Mouse (Mus musculus) megakaryocyte, embryonic 14.5 days (primary cell): ENCODE results near the gene Mst1. TPM values are rescaled to one million over a fixed set of nuclear protein-coding genes. Genes with fewer than 3 reads are reported as not detected.

Experiments
- H3K27me3 ChIP-seq: replicated peaks from 2 replicates; pipeline ENCODE3; 2012; ENCODE audit warnings: inconsistent platforms
- H3K36me3 ChIP-seq: replicated peaks from 2 replicates; pipeline ENCODE3; 2012; ENCODE audit warnings: low read length, inconsistent platforms, mixed read lengths
- H3K4me1 ChIP-seq: 2 replicates; pipeline ENCODE4 v1.6.1; 2012; ENCODE audit warnings: inconsistent platforms
- H3K4me3 ChIP-seq: replicated peaks from 2 replicates; pipeline ENCODE3; 2012; ENCODE audit warnings: moderate library complexity, mild to moderate bottlenecking, inconsistent platforms
- H3K9me3 ChIP-seq: 2 replicates; pipeline ENCODE4 v1.6.1; 2012; ENCODE audit warnings: inconsistent platforms
- FLI1 ChIP-seq: IDR thresholded peaks from 2 replicates; pipeline ENCODE4 v1.6.1; 2012; ENCODE audit warnings: low read length, inconsistent platforms, mixed read lengths
- GATA1 ChIP-seq: IDR thresholded peaks from 3 replicates; pipeline ENCODE4 v1.6.1; 2012; ENCODE audit warnings: mixed read lengths, low read length, inconsistent platforms, borderline replicate concordance
- polyA plus RNA-seq: library from polyadenylated mRNA; stranded (reverse); fragments of >175 nt; gene quantifications from 2 replicates; pipeline ENCODE4 v1.2.3, GENCODE M21; 2012; ENCODE audit warnings: low replicate concordance; ENCODE audit not compliant: insufficient read depth

The Mst1 gene
- polyA plus RNA-seq, 1 experiment, result 0.17 TPM

DNA sequence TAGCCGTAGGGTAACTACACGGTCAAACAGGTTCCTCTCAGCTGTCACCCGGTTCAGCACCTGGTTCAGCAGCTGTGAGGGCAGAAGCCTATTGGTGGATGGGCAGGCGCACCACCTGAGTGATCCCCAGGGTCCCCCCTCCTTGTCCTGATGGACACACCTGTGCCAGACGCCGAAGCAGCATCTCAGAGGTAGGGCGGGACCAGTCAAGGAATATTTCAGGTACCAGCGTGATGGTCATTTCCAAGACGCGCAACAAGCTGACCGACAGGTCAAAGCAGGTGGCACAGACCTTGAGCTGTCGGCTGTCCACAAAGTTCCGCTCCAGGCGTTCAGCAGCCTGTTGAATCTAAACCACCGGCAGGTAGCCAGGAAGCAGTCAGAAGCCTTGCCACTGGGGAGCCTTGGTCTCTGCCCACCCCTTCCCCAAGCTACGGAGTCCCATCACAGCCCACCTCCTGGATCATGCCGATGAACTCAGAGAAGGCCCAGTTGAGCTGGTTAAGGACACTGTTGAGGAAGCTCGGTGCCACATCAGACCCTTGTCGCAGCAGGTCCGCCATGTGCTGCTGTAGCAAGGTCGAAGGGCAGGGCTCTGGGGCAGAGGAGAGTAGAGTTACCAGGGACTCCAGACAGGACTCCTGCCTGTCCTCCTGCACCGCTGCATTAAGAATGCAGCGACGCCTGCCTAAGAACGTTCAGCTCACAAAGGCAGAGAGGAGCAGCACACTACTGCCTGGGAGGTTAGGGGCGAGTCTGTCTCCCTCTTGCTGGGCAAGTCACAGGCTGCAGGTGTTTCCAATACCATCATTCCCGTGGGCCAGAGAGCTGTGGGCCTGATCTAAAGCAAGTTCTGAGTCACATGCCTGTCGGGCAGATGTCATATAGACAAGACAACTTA lies 23.6 kb upstream of the Mst1 start:
- no peaks in the 10 kb centered on the region for H3K27me3 ChIP-seq
- peaks cover 93% of the 10 kb centered on the region for H3K4me1 ChIP-seq
- H3K9me3 ChIP-seq, result no peaks in the 10 kb centered on the region
- H3K4me3 ChIP-seq, result no peak overlapping the region
- H3K36me3 ChIP-seq, result peaks cover 93% of the 10 kb centered on the region
- TF ChIP-seq GATA1 (no peak), FLI1 (no peak)

DNA sequence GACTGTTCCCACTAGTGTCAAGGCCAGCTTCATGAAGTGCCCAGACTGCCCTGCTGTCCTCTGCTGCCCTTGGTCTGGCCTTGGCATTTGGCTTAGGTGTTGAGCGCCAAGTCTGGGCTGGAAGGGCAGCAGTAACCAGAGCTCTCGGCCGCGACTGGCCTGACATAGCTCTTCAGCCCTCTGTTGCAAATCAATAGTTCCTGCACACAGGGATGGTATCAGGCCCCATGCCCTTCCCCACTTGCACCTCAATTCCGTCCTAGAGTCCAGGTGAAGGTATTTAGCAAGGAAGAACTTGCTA lies 23.0 kb upstream of the Mst1 start:
- no peak overlapping the region for H3K4me3 ChIP-seq
- H3K9me3 ChIP-seq, result no peaks in the 10 kb centered on the region
- peaks cover 93% of the 10 kb centered on the region for H3K4me1 ChIP-seq
- H3K27me3 ChIP-seq, result no peaks in the 10 kb centered on the region
- TF ChIP-seq FLI1 (no peak), GATA1 (no peak)
- H3K36me3 ChIP-seq, result peaks cover 93% of the 10 kb centered on the region

DNA sequence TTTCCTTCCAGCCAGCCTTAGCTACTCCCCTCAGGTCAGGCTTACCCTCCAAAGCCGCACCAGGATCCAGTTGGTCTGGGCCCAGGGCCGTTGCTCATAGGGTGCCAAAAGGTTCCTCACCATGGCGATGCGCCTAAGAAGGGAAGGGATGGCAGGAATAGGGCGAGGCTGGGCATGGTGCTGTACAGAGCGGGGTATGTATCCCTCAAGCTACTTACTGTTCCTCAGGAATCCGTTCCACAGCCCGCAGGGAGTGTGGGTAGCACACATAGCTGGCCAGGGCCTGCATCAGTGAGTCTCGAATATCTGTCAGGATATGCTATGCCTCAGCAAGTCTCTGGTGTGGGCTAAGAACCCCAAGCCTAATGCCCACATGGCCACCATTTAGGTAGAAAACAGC lies 21.9 kb upstream of the Mst1 start:
- TF ChIP-seq GATA1 (no peak), FLI1 (no peak)
- Histone ChIP-seq H3K4me1 (peaks cover 93% of the 10 kb centered on the region), H3K9me3 (no peaks in the 10 kb centered on the region), H3K36me3 (peaks cover 95% of the 10 kb centered on the region), H3K27me3 (no peaks in the 10 kb centered on the region), H3K4me3 (no peak overlapping the region)

DNA sequence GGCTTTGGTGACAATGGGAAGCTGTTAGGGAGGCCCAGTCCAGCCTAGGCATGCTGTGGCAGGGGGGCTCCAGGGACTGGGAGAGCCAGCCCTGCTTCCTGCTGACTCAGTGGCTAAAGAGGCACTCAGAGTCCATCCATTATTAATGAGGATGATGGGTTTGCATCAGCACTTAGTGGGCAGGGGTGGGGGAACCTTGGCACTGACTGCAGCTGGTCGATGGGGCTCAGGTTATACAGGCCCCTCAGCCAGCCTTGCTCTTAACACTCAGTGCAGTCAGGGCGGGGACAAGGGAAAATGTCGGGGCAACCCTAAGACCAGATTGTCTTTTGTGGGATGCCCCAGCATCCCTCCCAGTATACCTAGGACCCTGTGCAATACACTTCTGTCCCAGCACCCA lies 18.1 kb upstream of the Mst1 start:
- peaks cover 94% of the 10 kb centered on the region for H3K36me3 ChIP-seq
- no peaks in the 10 kb centered on the region for H3K27me3 ChIP-seq
- peak overlapping the region; percentile 15 for H3K4me3 ChIP-seq
- H3K4me1 ChIP-seq, result peaks cover 81% of the 10 kb centered on the region
- H3K9me3 ChIP-seq, result no peaks in the 10 kb centered on the region
- TF ChIP-seq FLI1 (no peak), GATA1 (no peak)

DNA sequence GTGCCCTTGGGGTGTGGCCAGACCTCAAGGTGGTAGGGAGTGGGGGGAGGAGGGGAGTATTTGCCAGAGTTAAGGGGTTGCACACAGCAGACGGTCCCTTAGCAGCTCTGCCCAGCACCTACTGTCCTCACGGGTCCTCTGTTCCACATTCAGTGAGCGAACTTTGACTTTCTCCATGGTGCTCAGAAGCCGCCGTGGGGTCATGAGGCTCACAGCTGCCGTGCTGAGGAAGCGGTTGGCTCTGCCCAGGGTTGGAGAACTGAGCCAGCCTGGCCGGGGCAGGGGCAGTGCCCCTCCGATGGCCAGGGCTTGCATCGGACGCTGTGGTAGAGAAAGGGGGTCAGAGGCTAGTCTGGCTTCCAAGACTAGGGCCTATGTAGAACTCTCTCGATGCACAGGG lies 16.9 kb upstream of the Mst1 start:
- H3K36me3 ChIP-seq, result peaks cover 94% of the 10 kb centered on the region
- no peaks in the 10 kb centered on the region for H3K9me3 ChIP-seq
- TF ChIP-seq FLI1 (no peak), GATA1 (no peak)

DNA sequence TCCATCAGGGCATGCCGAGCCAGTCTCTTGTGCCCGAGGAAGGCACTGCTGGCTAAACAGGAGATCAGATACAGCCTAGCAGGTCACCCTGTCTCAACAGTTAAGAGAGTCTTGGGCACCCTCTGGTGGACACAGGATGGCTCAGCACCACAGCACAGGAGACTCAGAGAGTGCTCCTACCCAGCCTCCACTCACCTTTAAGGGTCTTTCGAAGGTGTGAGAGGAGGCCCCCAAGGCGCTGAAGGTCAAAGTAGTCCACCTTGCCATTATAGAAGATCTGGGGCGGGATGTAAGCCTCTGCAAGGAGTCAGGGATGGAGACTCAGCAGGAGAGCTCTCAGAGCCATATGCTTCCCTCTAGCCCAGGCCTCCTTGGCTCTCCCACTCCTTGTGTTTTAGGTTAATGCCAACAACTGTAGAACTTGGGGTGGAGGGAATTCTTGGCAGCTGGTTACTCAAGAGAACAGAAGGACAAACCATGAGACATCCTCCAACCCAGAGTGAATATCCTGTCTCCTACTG lies 14.7 kb upstream of the Mst1 start:
- no peak for TF ChIP-seq GATA1
- H3K36me3 ChIP-seq, result peaks cover 94% of the 10 kb centered on the region
- no peaks in the 10 kb centered on the region for H3K9me3 ChIP-seq
- no peaks in the 10 kb centered on the region for H3K27me3 ChIP-seq
- H3K4me3 ChIP-seq, result no peak overlapping the region
- H3K4me1 ChIP-seq, result peaks cover 64% of the 10 kb centered on the region

More for the DNA sequence above, 16.9 kb upstream of the Mst1 start:
- no peak overlapping the region for H3K4me3 ChIP-seq
- peaks cover 82% of the 10 kb centered on the region for H3K4me1 ChIP-seq
- H3K27me3 ChIP-seq, result no peaks in the 10 kb centered on the region

DNA sequence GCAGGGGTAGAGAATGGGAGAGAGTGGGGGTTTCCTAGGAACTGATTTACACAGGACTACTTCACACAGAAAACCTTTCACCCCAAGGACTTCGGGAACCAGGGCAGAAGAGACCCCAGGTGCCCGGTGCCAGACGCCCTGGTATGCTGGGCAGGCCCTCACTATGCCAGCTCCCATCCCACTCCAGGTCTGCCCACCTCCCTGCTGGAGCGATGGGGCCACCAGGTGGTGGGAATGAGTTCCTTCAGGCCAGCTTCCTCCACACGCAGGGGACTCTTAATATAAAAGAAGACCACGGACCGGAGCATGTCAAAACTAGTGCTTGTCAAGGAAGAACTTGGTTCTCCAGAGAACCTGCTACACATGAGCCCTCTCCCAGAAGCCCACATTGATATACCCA lies 13.0 kb upstream of the Mst1 start:
- Histone ChIP-seq H3K36me3 (peaks cover 99% of the 10 kb centered on the region), H3K27me3 (no peaks in the 10 kb centered on the region), H3K4me1 (peaks cover 48% of the 10 kb centered on the region), H3K9me3 (no peaks in the 10 kb centered on the region), H3K4me3 (no peak overlapping the region)
- no peak for TF ChIP-seq GATA1
- no peak for TF ChIP-seq FLI1

DNA sequence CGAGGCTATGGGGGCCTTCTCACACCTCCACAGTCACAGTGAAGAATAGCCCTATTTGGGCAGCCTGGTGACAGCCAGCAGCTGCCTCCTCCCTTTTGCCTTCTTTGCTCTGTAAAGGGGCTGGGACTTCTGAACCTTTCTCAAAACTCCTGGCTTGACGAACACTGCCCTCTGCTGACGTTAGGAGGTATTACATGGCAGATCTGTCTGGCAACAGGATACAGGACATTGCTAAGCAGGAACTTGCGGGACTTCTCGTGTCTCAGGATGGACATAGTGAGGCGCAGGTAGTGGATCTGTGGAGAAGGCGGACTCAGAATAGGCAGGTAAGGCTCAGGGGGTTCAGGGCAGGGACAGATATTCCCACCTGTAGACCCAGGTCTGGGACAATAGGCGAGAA lies 12.3 kb upstream of the Mst1 start:
- TF ChIP-seq GATA1, result no peak
- Histone ChIP-seq H3K9me3 (no peaks in the 10 kb centered on the region), H3K4me1 (peaks cover 48% of the 10 kb centered on the region), H3K4me3 (no peak overlapping the region), H3K36me3 (peaks cover 97% of the 10 kb centered on the region), H3K27me3 (no peaks in the 10 kb centered on the region)

DNA sequence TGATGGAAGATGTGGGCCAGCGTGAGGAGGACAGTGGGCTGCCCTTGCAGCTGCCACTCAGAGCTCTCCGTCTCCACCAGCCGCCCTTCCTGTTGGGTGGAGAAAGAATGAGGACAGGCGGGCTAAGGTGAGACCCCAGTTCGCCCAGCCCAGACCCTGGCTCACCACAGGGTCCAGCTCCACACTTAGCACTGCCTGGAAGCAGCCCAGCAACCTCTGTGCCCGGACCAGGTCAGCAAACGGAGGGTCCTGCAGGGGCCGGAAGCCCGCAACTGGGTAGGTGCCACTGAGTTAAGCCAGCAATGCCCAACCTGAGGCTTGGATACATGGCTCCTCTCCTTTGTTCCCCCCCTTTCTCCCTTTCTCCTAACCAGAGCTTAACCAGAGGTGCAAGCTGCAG lies 11.2 kb upstream of the Mst1 start:
- peaks cover 93% of the 10 kb centered on the region for H3K36me3 ChIP-seq
- no peaks in the 10 kb centered on the region for H3K9me3 ChIP-seq
- H3K27me3 ChIP-seq, result no peaks in the 10 kb centered on the region
- H3K4me3 ChIP-seq, result no peak overlapping the region
- no peak for TF ChIP-seq FLI1
- no peak for TF ChIP-seq GATA1
- H3K4me1 ChIP-seq, result peaks cover 48% of the 10 kb centered on the region

DNA sequence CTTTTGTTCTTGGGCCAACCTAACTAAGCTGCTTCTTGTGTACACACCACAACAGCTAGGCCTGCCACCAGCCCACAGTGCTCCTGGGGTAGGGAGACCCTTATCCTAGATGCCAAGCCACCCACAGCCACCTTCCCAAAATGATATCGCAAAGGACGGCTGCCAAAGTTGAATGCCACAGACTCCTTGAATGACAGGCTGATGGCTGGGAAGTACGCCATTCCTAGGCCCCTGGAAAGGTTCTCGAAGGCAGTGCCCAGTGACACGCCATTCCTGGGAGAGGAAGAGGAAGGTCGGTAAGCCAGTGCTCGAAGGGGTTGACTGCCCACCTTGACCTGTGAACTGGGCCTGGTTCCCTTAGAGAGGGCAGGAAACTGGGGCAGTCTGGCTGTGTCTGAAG lies 10.7 kb upstream of the Mst1 start:
- Histone ChIP-seq H3K4me1 (peaks cover 44% of the 10 kb centered on the region), H3K36me3 (peaks cover 89% of the 10 kb centered on the region), H3K27me3 (no peaks in the 10 kb centered on the region), H3K9me3 (no peaks in the 10 kb centered on the region), H3K4me3 (no peak overlapping the region)
- TF ChIP-seq GATA1 (no peak), FLI1 (no peak)
